Mouse (Mus musculus) ES-E14 (cell line): ENCODE results near the gene Sebox. TPM values are rescaled to one million over a fixed set of nuclear protein-coding genes. Genes with fewer than 3 reads are reported as not detected.

Experiments used
- DNase-seq: peaks from one replicate; pipeline ENCODE4 v3.0.0-alpha.2; 2013; ENCODE audit warnings: low read depth, low spot score
- H3K27ac ChIP-seq: 2 replicates; pipeline ENCODE4 v1.5.1; 2012; ENCODE audit warnings: low read depth, mild to moderate bottlenecking, low read length, moderate library complexity, mixed read lengths; ENCODE audit not compliant: poor library complexity, insufficient read depth, severe bottlenecking
- H3K36me3 ChIP-seq: 2 replicates; pipeline ENCODE4 v1.6.1; 2012; ENCODE audit warnings: mild to moderate bottlenecking, low read length, moderate library complexity, mixed read lengths; ENCODE audit not compliant: control insufficient read depth, poor library complexity, insufficient read depth, severe bottlenecking
- H3K4me1 ChIP-seq, 2 experiments: fragments of 150-350 bp in 1 of 2; sonication (generic) in 1 of 2; 2 replicates each; pipeline ENCODE4 v1.6.1; 2012; ENCODE audit warnings: low read length in 2 of 2, mild to moderate bottlenecking in 1 of 2, mixed read lengths in 1 of 2; ENCODE audit not compliant: control insufficient read depth in 2 of 2, insufficient read depth in 2 of 2, poor library complexity in 1 of 2
- H3K4me3 ChIP-seq, 2 experiments: fragments of 150-350 bp in 1 of 2; sonication (generic) in 1 of 2; 2 replicates each; pipeline ENCODE4 v1.5.1; 2012; ENCODE audit warnings: low read length in 2 of 2, low read depth in 1 of 2, mild to moderate bottlenecking in 1 of 2, mixed read lengths in 1 of 2; ENCODE audit not compliant: insufficient read depth in 1 of 2, poor library complexity in 1 of 2, severe bottlenecking in 1 of 2
- H3K9ac ChIP-seq: 2 replicates; pipeline ENCODE4 v1.6.1; 2012; ENCODE audit warnings: low read depth, mild to moderate bottlenecking, low read length, mixed read lengths; ENCODE audit not compliant: poor library complexity, insufficient read depth, severe bottlenecking
- H3K9me3 ChIP-seq: fragments of 150-350 bp; sonication (generic); 2 replicates; pipeline ENCODE4 v1.6.1; 2012; ENCODE audit warnings: low read depth, mild to moderate bottlenecking, low read length; ENCODE audit not compliant: control insufficient read depth, insufficient read depth
- CHD2 ChIP-seq: IDR thresholded peaks from 2 replicates; pipeline ENCODE4 v1.6.1; 2014; ENCODE audit warnings: mild to moderate bottlenecking, low read depth, low read length, inconsistent platforms
- HCFC1 ChIP-seq: IDR thresholded peaks from 2 replicates; pipeline ENCODE4 v1.6.1; 2012; ENCODE audit warnings: low read length, inconsistent platforms, borderline replicate concordance; ENCODE audit not compliant: insufficient read depth
- MAFK ChIP-seq: IDR thresholded peaks from 2 replicates; pipeline ENCODE4 v1.6.1; 2014; ENCODE audit warnings: mild to moderate bottlenecking, low read depth, low read length, inconsistent platforms; ENCODE audit not compliant: insufficient read depth
- ZC3H11A ChIP-seq: IDR thresholded peaks from 2 replicates; pipeline ENCODE4 v1.6.1; 2012; ENCODE audit warnings: low read depth, mild to moderate bottlenecking, inconsistent platforms, low read length, borderline replicate concordance
- ZNF384 ChIP-seq: IDR thresholded peaks from 2 replicates; pipeline ENCODE4 v1.6.1; 2012; ENCODE audit warnings: low read depth, low read length, inconsistent platforms
- in situ Hi-C, 2 experiments: fragments of 600-800 bp; cut with MboI; formaldehyde crosslinking; loops; one replicate each; pipeline ENCODE4 v1.15.1; 2025; ENCODE audit warnings: low sequenced_read_pairs in 2 of 2, inconsistent platforms in 1 of 2; ENCODE audit not compliant: unreplicated experiment in 2 of 2
- total RNA-seq: library from RNA; depleted of rRNA; stranded (reverse); fragments of 300-350 nt; gene quantifications from 2 replicates; pipeline ENCODE4 v1.2.3, GENCODE M21; 2012

Sebox gene
- total RNA-seq, 1 experiment, result 0.31 TPM

DNA sequence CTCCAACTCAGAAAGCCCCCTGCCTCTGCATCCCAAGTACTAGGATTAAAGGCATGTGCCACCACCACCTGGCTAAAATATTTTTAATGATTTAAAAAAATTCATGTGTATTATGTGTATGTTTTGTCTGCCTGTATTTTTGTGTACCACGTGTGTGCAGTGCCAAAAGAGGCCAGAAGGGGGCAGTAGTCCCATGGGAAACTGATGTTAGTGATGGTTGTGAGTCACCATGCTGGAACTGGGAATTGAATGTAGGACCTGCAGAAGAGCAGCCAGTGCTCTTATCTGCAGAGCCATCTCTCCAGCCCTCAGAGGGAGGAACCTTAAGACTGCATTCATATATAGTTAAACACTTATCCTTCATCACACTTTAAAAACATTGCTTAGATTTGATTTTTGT lies 41.4 kb upstream of the Sebox start:
- H3K9me3 ChIP-seq, result no peaks in the 10 kb centered on the region
- in situ Hi-C loops, result no loop called here
- H3K4me1 ChIP-seq, result peaks cover 0 to 19% of the 10 kb centered on the region in 2 experiments; a peak in 2 of 4 replicates
- no peaks in the 10 kb centered on the region for H3K36me3 ChIP-seq
- no peak overlapping the region for H3K27ac ChIP-seq
- TF ChIP-seq MAFK, result no peak
- no peak for TF ChIP-seq ZNF384
- TF ChIP-seq HCFC1, result no peak
- no peak overlapping the region for H3K9ac ChIP-seq
- DNase-seq, result no peak
- H3K4me3 ChIP-seq, result no peak overlapping the region

DNA sequence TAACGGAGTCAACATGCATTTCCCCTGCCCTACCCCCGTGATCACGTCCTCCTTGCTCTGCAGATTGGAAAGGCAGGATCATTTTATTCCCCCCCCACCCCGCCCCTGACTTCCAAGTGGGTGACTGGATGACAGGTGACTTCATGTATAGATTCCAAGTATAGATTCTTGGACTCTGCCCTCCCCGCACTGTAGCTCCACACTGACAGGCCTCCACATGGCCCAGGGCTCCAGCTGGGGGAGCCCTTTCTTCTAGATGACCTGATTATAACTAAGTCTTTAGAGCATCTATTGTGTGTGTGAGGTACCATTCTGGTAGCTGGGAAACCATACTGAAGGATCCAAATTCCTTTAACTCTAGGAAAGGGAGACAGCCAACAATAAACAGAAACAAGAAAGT lies 40.6 kb upstream of the Sebox start:
- in situ Hi-C loops, result no loop called here
- TF ChIP-seq ZNF384, result no peak
- TF ChIP-seq MAFK, result no peak
- H3K9me3 ChIP-seq, result no peaks in the 10 kb centered on the region
- peaks cover 0 to 20% of the 10 kb centered on the region in 2 experiments; a peak in 2 of 4 replicates for H3K4me1 ChIP-seq
- no peak overlapping the region for H3K9ac ChIP-seq
- H3K36me3 ChIP-seq, result no peaks in the 10 kb centered on the region
- no peak for DNase-seq
- no peak overlapping the region for H3K4me3 ChIP-seq
- H3K27ac ChIP-seq, result no peak overlapping the region

DNA sequence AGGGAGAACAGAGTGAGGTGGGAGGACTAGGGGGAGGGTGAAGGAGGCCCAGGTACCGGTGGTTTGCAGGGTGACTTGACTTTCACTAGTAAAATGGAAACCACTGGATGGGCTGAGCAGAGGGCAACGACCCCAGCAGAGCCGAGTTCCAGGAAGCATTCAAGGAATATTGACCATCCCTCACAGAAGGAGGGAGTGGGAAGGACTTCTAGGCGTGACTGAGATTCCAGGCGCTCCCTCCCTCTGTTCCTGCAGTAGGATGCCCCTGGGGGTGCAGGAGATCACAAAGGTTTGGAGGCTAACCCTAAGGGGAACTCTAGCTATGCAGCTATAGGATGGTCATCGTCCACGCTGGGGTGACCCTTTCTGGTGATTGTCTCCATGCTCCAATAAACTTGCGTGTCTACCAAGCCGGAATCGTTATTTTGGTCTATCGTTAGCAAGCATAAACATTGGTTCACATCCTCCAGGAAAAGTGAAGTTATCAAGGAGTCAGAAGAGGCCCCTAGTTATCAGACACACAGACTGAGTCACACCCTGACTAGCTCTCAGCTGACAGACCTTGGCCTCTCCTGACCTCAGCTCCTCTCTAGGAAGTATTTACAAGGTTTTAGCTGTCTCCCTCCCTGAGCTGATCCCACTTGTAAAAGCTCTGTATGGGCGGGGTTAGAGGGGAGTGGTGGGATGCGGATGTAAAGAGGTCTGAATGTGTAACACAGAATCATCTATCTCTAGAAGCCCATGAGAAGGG lies 39.8 kb upstream of the Sebox start:
- H3K36me3 ChIP-seq, result no peaks in the 10 kb centered on the region
- no peak for DNase-seq
- H3K9me3 ChIP-seq, result no peaks in the 10 kb centered on the region
- peaks cover 0 to 20% of the 10 kb centered on the region in 2 experiments; a peak in 2 of 4 replicates for H3K4me1 ChIP-seq
- no peak for TF ChIP-seq ZC3H11A
- no peak for TF ChIP-seq ZNF384
- TF ChIP-seq MAFK, result no peak
- no peak for TF ChIP-seq HCFC1
- no peak for TF ChIP-seq CHD2
- in situ Hi-C loops, result no loop called here
- no peak overlapping the region for H3K4me3 ChIP-seq
- H3K9ac ChIP-seq, result no peak overlapping the region
- H3K27ac ChIP-seq, result no peak overlapping the region

DNA sequence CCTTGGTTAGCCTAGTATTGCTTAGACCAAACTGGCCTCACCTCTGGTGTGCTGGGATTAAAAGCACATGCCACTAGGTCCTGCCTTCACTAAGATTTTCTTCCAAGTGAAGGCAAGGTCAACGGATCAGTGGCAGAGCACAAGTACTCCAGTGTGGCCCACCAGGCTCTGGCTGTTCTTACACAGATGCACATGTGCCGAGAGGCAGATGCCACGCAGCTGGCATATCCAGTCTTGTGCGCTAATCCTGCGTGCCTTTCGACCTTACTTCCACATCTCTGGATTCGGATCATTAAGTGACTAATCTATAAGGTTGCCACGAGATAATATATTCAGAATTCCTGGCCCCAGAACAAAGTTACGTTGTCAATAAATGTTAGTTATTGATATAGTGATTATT lies 38.1 kb upstream of the Sebox start:
- in situ Hi-C loops, result no loop called here
- Histone ChIP-seq H3K4me1 (peaks cover 0 to 20% of the 10 kb centered on the region in 2 experiments; a peak in 2 of 4 replicates), H3K27ac (no peak overlapping the region), H3K9me3 (no peaks in the 10 kb centered on the region), H3K4me3 (peak overlapping the region in 1 of 2 experiments; percentile 92; a peak in 2 of 4 replicates), H3K9ac (0 out of 2 replicates have a peak overlapping the region, but pooled peaks have one; percentile 7), H3K36me3 (no peaks in the 10 kb centered on the region)
- TF ChIP-seq ZNF384 (no peak), MAFK (no peak), HCFC1 (no peak), ZC3H11A (no peak), CHD2 (no peak)
- DNase-seq, result no peak
